Mouse (Mus musculus): ENCODE results near the gene Slc30a3. TPM values are rescaled to one million over a fixed set of nuclear protein-coding genes. Genes with fewer than 3 reads are reported as not detected.

Gene Slc30a3
- polyA plus RNA-seq, 1 experiment from 2014 or later, result 0.10 TPM

- H3K9me3 ChIP-seq (ENCODE audit: control insufficient read depth), result no peaks in the 10 kb centered on the region
These were observed 30.4 kb upstream of the Slc30a3 start, which contains the start of gene Ucn for GRCm38 (mm10) chr5:31138241-31138967. Ucn (minus strand) TSS chr5:31138829.

GRCm38 (mm10) chr5:31137658-31138057 is 29.6 kb upstream of the Slc30a3 start:
- H3K4me3 ChIP-seq (ENCODE audit: low read depth, low read length), result no peak overlapping the region
- 0 out of 2 replicates have a peak, but pooled peaks cover 5% of the 10 kb centered on the region for H3K36me3 ChIP-seq (ENCODE audit: control insufficient read depth, insufficient read depth)
- WGBS, result 3% methylated on average over 13 of the region's 13 CpGs
- peaks cover 56% of the 10 kb centered on the region for H3K27me3 ChIP-seq (replicated peaks; ENCODE audit: control insufficient read depth, insufficient read depth, low read length)
- H3K4me2 ChIP-seq (replicated peaks; ENCODE audit: low read depth), result no peak overlapping the region
- H3K27ac ChIP-seq (ENCODE audit: low read depth, low read length), result no peak overlapping the region
- H3K9ac ChIP-seq (ENCODE audit: low read depth, low read length), result no peak overlapping the region
- H3K4me1 ChIP-seq (replicated peaks; ENCODE audit: control insufficient read depth, insufficient read depth, low read length), result no peaks in the 10 kb centered on the region
- no peak for TF ChIP-seq CTCF (IDR thresholded peaks at IDR 0.05; ENCODE audit: low read depth)
- ATAC-seq, result no peak
- no peaks in the 10 kb centered on the region for H3K9me3 ChIP-seq (ENCODE audit: control insufficient read depth)

More at GRCm38 (mm10) chr5:31138241-31138967, 30.4 kb upstream of the Slc30a3 start, which contains the start of gene Ucn:
- H3K4me1 ChIP-seq (replicated peaks; ENCODE audit: control insufficient read depth, insufficient read depth, low read length), result no peaks in the 10 kb centered on the region
- WGBS, result 1% methylated on average over 52 of the region's 52 CpGs
- H3K9ac ChIP-seq (ENCODE audit: low read depth, low read length), result no peak within 1 kb of the TSS
- peaks cover 56% of the 10 kb centered on the region for H3K27me3 ChIP-seq (replicated peaks; ENCODE audit: control insufficient read depth, insufficient read depth, low read length)
- H3K36me3 ChIP-seq (ENCODE audit: control insufficient read depth, insufficient read depth), result 0 out of 2 replicates have a peak, but pooled peaks cover 8% of the 10 kb centered on the region
- no peak for TF ChIP-seq CTCF (IDR thresholded peaks at IDR 0.05; ENCODE audit: low read depth)
- peak within 1 kb of the TSS; percentile 37 for H3K4me2 ChIP-seq (replicated peaks; ENCODE audit: low read depth)
- H3K27ac ChIP-seq (ENCODE audit: low read depth, low read length), result no peak within 1 kb of the TSS
- 0 out of 2 replicates have a peak within 1 kb of the TSS, but pooled peaks have one; percentile 14 for H3K4me3 ChIP-seq (ENCODE audit: low read depth, low read length)
- ATAC-seq, result no peak

DNA sequence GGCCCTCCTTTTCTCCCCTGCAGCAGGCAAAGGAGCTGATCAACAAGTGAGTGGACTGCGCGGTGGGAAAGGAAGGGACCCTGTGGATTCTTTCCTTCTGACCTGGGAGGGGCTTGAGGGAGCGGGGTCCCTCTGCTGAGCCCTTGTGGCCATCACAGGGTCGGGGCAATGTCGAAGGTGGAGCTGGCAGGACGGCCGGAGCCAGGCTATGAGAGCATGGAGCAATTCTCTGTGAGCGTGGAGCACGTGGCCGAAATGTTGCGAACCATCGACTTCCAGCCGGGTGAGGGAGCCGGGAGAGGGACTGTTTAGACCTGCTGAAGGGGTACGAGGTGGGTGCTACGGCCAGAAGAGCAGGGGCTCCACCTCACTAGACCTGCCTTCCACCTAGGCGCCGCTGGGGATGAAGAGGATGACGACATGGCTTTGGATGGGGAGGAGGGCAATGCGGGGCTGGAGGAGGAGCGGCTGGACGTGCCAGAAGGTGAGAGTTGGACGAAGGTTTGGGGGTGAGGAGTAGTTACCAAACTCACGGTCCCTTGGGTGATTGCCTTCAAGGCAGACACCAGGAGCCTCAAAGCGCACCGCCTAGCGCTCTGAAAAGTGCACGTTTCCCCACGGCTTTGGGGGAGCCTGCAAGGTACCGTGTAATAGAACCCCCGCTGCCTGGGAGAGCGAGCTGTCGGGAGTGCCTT is 28.8 kb upstream of the Slc30a3 start:
- Histone ChIP-seq H3K4me3 (ENCODE audit: low read depth, low read length) (no peak overlapping the region), H3K4me2 (replicated peaks; ENCODE audit: low read depth) (no peak overlapping the region), H3K36me3 (ENCODE audit: control insufficient read depth, insufficient read depth) (0 out of 2 replicates have a peak, but pooled peaks cover 5% of the 10 kb centered on the region), H3K27ac (ENCODE audit: low read depth, low read length) (no peak overlapping the region), H3K27me3 (replicated peaks; ENCODE audit: control insufficient read depth, insufficient read depth, low read length) (peaks cover 56% of the 10 kb centered on the region), H3K4me1 (replicated peaks; ENCODE audit: control insufficient read depth, insufficient read depth, low read length) (no peaks in the 10 kb centered on the region), H3K9ac (ENCODE audit: low read depth, low read length) (no peak overlapping the region), H3K9me3 (ENCODE audit: control insufficient read depth) (no peaks in the 10 kb centered on the region)
- no peak for ATAC-seq
- WGBS, result 2% methylated on average over 33 of the region's 33 CpGs
- TF ChIP-seq CTCF (IDR thresholded peaks at IDR 0.05; ENCODE audit: low read depth), result no peak

DNA sequence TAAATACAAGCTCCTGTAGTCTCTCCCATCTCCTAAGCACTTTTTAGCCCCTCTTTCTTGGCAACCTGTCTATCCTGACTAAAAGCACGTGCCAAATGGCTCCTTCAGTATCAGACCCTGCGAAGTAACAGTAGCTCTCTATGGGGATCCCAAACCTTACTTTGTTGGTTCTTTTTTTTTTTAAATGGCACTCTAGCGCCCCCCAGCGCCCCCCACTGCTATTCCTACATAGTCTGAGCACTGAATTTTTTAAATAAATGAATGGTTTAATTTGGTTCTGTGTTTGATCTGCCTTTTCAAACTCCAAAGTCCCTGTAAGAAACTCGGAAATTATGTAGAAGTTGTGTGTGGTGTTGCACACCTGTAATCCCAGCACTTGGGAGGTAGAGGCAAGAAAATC is 18.0 kb upstream of the Slc30a3 start:
- no peak for ATAC-seq
- TF ChIP-seq CTCF (IDR thresholded peaks at IDR 0.05; ENCODE audit: low read depth), result no peak
- Histone ChIP-seq H3K4me1 (replicated peaks; ENCODE audit: control insufficient read depth, insufficient read depth, low read length) (no peaks in the 10 kb centered on the region), H3K4me3 (ENCODE audit: low read depth, low read length) (no peak overlapping the region), H3K36me3 (ENCODE audit: control insufficient read depth, insufficient read depth) (no peaks in the 10 kb centered on the region), H3K9me3 (ENCODE audit: control insufficient read depth) (no peaks in the 10 kb centered on the region), H3K9ac (ENCODE audit: low read depth, low read length) (no peak overlapping the region), H3K27me3 (replicated peaks; ENCODE audit: control insufficient read depth, insufficient read depth, low read length) (no peaks in the 10 kb centered on the region), H3K4me2 (replicated peaks; ENCODE audit: low read depth) (no peak overlapping the region), H3K27ac (ENCODE audit: low read depth, low read length) (no peak overlapping the region)
- 40% methylated on average over 5 of the region's 5 CpGs for WGBS

DNA sequence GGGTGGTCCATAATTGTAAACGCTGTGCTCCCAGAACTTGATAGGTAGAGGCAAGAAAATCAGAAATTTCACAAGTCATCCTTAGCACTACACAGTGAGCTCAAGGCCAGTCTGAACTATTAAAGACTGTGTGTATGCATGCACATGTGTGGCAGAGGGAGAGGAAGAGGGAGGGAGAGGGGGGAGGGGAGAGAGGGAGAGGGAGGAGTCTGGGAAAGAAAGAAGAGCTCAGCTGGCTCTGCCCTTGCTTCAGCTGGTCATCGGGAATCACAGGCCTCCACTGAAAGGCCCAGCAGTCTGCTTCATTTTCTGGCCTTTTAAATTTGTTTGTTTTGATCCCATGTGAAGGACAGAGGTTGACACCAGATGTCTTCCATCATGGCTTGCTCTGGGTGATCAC is 15.4 kb upstream of the Slc30a3 start:
- Histone ChIP-seq H3K4me2 (replicated peaks; ENCODE audit: low read depth) (no peak overlapping the region), H3K36me3 (ENCODE audit: control insufficient read depth, insufficient read depth) (no peaks in the 10 kb centered on the region), H3K4me3 (ENCODE audit: low read depth, low read length) (no peak overlapping the region), H3K9ac (ENCODE audit: low read depth, low read length) (no peak overlapping the region), H3K4me1 (replicated peaks; ENCODE audit: control insufficient read depth, insufficient read depth, low read length) (no peaks in the 10 kb centered on the region), H3K27ac (ENCODE audit: low read depth, low read length) (no peak overlapping the region), H3K27me3 (replicated peaks; ENCODE audit: control insufficient read depth, insufficient read depth, low read length) (no peaks in the 10 kb centered on the region), H3K9me3 (ENCODE audit: control insufficient read depth) (no peaks in the 10 kb centered on the region)
- TF ChIP-seq CTCF (IDR thresholded peaks at IDR 0.05; ENCODE audit: low read depth), result no peak
- 47% methylated on average over 2 of the region's 2 CpGs for WGBS
- no peak for ATAC-seq

DNA sequence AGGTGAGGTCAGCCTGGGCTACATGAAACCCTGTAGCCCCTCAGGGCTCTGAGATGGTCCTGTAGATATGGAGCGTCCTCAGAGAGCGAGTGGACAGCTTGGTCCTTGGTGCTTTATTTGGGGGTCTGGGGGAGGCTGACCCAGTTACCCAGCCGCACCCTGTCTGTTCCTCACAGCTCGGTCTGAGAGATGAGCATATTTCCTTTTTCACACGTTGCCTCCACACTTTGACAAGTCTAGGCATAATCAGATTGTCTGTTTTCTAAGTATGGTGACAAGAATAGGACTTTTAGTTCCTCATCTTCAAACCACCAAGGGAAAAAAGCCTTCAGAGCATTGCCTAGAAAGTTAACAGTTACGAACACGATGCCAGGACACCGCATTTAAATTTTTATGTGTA is 13.1 kb upstream of the Slc30a3 start:
- Histone ChIP-seq H3K9me3 (ENCODE audit: control insufficient read depth) (no peaks in the 10 kb centered on the region), H3K27me3 (replicated peaks; ENCODE audit: control insufficient read depth, insufficient read depth, low read length) (0 out of 2 replicates have a peak, but pooled peaks cover 4% of the 10 kb centered on the region), H3K4me1 (replicated peaks; ENCODE audit: control insufficient read depth, insufficient read depth, low read length) (no peaks in the 10 kb centered on the region), H3K4me2 (replicated peaks; ENCODE audit: low read depth) (no peak overlapping the region), H3K27ac (ENCODE audit: low read depth, low read length) (no peak overlapping the region), H3K4me3 (ENCODE audit: low read depth, low read length) (no peak overlapping the region), H3K9ac (ENCODE audit: low read depth, low read length) (no peak overlapping the region), H3K36me3 (ENCODE audit: control insufficient read depth, insufficient read depth) (no peaks in the 10 kb centered on the region)
- 81% methylated on average over 8 of the region's 8 CpGs for WGBS
- no peak for ATAC-seq
- no peak for TF ChIP-seq CTCF (IDR thresholded peaks at IDR 0.05; ENCODE audit: low read depth)
